Mouse (Mus musculus): ENCODE results near the gene Syt6.

Gene Syt6

GRCm38 (mm10) chr3:103575156-103575892 lies at the start of gene Syt6:
Syt6 (plus strand) TSS chr3:103575231.
- DNase-seq = peak; percentile 75

- DNase-seq = no peak
Observed at GRCm38 (mm10) chr3:103526201-103526704, 48.8 kb upstream of the Syt6 start.

- DNase-seq = no peak
Observed at GRCm38 (mm10) chr3:103526864-103527263, 48.2 kb upstream of the Syt6 start.

GRCm38 (mm10) chr3:103534036-103534435 lies 41.0 kb upstream of the Syt6 start:
- no peak for DNase-seq

- peak; percentile 74 for DNase-seq
Observed at GRCm38 (mm10) chr3:103535207-103535606, 39.8 kb upstream of the Syt6 start.

- no peak for DNase-seq
Observed at GRCm38 (mm10) chr3:103539148-103539547, 35.9 kb upstream of the Syt6 start.

- DNase-seq = no peak
Observed at GRCm38 (mm10) chr3:103546166-103546565, 28.9 kb upstream of the Syt6 start.

GRCm38 (mm10) chr3:103546626-103547025 lies 28.4 kb upstream of the Syt6 start:
- DNase-seq = no peak

- peak; percentile 96 for DNase-seq
Observed at GRCm38 (mm10) chr3:103550236-103550635, 24.8 kb upstream of the Syt6 start.

GRCm38 (mm10) chr3:103567226-103567625 lies 7.8 kb upstream of the Syt6 start:
- no peak for DNase-seq

GRCm38 (mm10) chr3:103572526-103572925 lies 2.5 kb upstream of the Syt6 start:
- DNase-seq = peak; percentile 43

GRCm38 (mm10) chr3:103573106-103573790 lies 1.8 kb upstream of the Syt6 start:
- peak; percentile 78 for DNase-seq

GRCm38 (mm10) chr3:103573791-103574166 lies 1.3 kb upstream of the Syt6 start:
- peak; percentile 92 for DNase-seq

GRCm38 (mm10) chr3:103574566-103575155 lies 370 bp upstream of the Syt6 start:
- peak; percentile 57 for DNase-seq

GRCm38 (mm10) chr3:103575893-103576641 lies 1.0 kb downstream of the Syt6 start:
- DNase-seq = peak; percentile 66

GRCm38 (mm10) chr3:103587136-103587535 lies 12.1 kb downstream of the Syt6 start:
- DNase-seq = no peak

- no peak for DNase-seq
Observed at GRCm38 (mm10) chr3:103587672-103588071, 12.6 kb downstream of the Syt6 start.

GRCm38 (mm10) chr3:103589636-103590035 lies 14.6 kb downstream of the Syt6 start:
- no peak for DNase-seq

- no peak for DNase-seq
Observed at GRCm38 (mm10) chr3:103592636-103593035, 17.6 kb downstream of the Syt6 start.

- DNase-seq = no peak
Observed at GRCm38 (mm10) chr3:103593631-103594030, 18.6 kb downstream of the Syt6 start.

GRCm38 (mm10) chr3:103595271-103595810 lies 20.3 kb downstream of the Syt6 start:
- DNase-seq = peak; percentile 69

- no peak for DNase-seq
Observed at GRCm38 (mm10) chr3:103597586-103597985, 22.6 kb downstream of the Syt6 start.

- no peak for DNase-seq
Observed at GRCm38 (mm10) chr3:103601011-103601410, 26.0 kb downstream of the Syt6 start.
